Mouse (Mus musculus) neural tube, embryonic 13.5 days (tissue): ENCODE results near the gene Slc38a7. TPM values are rescaled to one million over a fixed set of nuclear protein-coding genes. Genes with fewer than 3 reads are reported as not detected.
A peak's percentile ranks its signal among the peaks of the same experiment; 100 is the strongest.
"Not testable (repeated sequence)": the region's sequence is repeated elsewhere in the genome, so short reads cannot be mapped to it uniquely, and the experiment has no call there.

Experiments used
- ATAC-seq: fragments of 200-750 bp; cut with Nextera tagmentation; 2 replicates; pipeline ENCODE4 v1.8.0; 2017; ENCODE audit warnings: low read depth, mild to moderate bottlenecking, moderate TSS enrichment, moderate library complexity
- H3K27ac ChIP-seq: fragments of 300-500 bp; sonication (generic); replicated peaks from 2 replicates; pipeline ENCODE4 v1.5.1; 2015; ENCODE audit warnings: moderate library complexity, mild to moderate bottlenecking, inconsistent platforms
- H3K27me3 ChIP-seq: fragments of 300-500 bp; sonication (generic); 2 replicates; pipeline ENCODE4 v1.6.1; 2015; ENCODE audit warnings: mild to moderate bottlenecking, inconsistent platforms
- H3K36me3 ChIP-seq: fragments of 300-500 bp; sonication (generic); 2 replicates; pipeline ENCODE4 v1.6.1; 2015; ENCODE audit warnings: mild to moderate bottlenecking, inconsistent platforms
- H3K4me1 ChIP-seq: fragments of 300-500 bp; sonication (generic); replicated peaks from 2 replicates; pipeline ENCODE4 v1.6.1; 2015; ENCODE audit warnings: inconsistent platforms
- H3K4me2 ChIP-seq: fragments of 300-500 bp; sonication (generic); 2 replicates; pipeline ENCODE4 v1.6.1; 2015; ENCODE audit warnings: inconsistent platforms, mild to moderate bottlenecking, moderate library complexity
- H3K4me3 ChIP-seq: fragments of 300-500 bp; sonication (generic); 2 replicates; pipeline ENCODE4 v1.5.1; 2015; ENCODE audit warnings: mild to moderate bottlenecking, inconsistent platforms
- H3K9ac ChIP-seq: fragments of 300-500 bp; sonication (generic); 2 replicates; pipeline ENCODE4 v1.6.1; 2015; ENCODE audit warnings: moderate library complexity, mild to moderate bottlenecking, inconsistent platforms
- H3K9me3 ChIP-seq: fragments of 300-500 bp; sonication (generic); 2 replicates; pipeline ENCODE4 v1.6.1; 2016; ENCODE audit warnings: inconsistent platforms
- WGBS: fragments of 180-500 bp; shearing (Covaris S2); methylation state at CpG from one replicate; pipeline ENCODE4 v1.1.7; 2015; 5-methylcytosine and 5-hydroxymethylcytosine counted together
- polyA plus RNA-seq: library from polyadenylated mRNA; unstranded; fragments of >200 nt; fragmentation: Nextera tagmentation; extraction: Ambion mirVana; gene quantifications from 2 replicates; pipeline ENCODE4 v1.2.1, GENCODE M21; 2015

Gene Slc38a7
- polyA plus RNA-seq, 1 experiment from 2014 or later: 22.0 TPM

DNA sequence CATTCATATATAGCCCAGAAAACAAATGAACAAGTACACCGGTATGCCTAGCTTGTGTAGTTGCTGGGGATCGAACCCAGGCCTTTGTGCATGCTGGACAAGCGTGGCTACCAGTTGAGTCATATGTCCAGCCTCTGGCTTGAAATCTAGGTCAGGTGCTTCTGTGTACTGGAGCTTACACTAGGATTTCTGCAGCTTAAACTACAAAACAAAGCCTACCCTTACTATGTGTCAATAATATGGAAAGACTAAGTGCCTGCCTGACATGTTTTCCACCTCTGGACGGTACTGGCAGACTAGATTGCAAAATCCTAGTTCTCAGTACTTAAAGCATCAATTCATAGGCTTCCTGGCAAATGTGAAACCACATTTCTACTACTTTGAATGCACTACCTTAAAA lies 26.5 kb upstream of the Slc38a7 start:
- H3K9me3 ChIP-seq: no peaks in the 10 kb centered on the region
- H3K4me2 ChIP-seq: no peak overlapping the region
- peaks cover 19% of the 10 kb centered on the region for H3K4me1 ChIP-seq
- H3K36me3 ChIP-seq: peaks cover 27% of the 10 kb centered on the region
- no peak overlapping the region for H3K9ac ChIP-seq
- 95% methylated on average over 4 of the region's 4 CpGs for WGBS
- no peak overlapping the region for H3K4me3 ChIP-seq
- no peaks in the 10 kb centered on the region for H3K27me3 ChIP-seq
- ATAC-seq: no peak
- no peak overlapping the region for H3K27ac ChIP-seq

DNA sequence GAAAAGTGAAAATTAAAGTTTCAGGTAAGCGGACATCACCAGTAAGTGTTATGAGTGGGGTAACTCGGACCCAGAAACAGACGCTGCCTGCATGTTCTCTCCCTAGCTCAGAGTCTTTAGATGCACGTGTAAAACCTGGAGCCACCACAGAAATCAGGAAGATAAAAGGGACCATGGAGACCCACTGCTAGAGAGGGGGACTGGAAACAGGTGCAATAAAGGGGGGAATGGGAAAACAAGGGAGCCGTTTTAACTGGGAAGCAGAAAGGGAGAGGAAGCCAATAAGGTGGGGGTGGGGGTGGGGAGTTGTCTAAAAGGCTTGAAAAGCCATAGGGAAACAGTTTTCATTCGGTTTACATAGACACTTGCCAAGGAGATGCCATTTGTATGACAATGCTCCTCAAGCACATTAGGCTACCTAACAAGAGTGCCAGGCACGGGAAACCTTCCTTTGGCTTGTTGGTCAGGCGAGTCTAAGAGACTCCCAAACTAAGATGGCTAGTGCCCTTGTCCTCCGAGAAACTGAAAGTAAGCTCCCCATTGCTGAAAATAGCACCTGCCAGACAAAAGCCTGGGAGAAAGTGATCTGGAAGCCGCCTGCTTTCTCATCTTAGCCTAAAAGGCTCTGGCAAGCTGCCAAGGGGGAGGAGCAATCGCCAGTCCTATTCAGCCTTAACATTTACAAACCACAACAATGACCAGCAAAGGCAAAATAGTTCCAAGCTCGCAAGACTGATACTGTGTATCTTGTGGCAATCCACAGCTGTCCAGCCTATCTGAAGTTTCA lies 25.0 kb upstream of the Slc38a7 start:
- Histone ChIP-seq H3K36me3 (peaks cover 42% of the 10 kb centered on the region), H3K27ac (peak overlapping the region; percentile 73), H3K9ac (peak overlapping the region; percentile 55), H3K9me3 (no peaks in the 10 kb centered on the region), H3K4me2 (peak overlapping the region; percentile 50), H3K4me3 (peak overlapping the region; percentile 27), H3K27me3 (no peaks in the 10 kb centered on the region), H3K4me1 (peaks cover 15% of the 10 kb centered on the region)
- ATAC-seq: peak; percentile 60
- WGBS: 30% methylated on average over 12 of the region's 12 CpGs

- Histone ChIP-seq H3K4me1 (peaks cover 15% of the 10 kb centered on the region), H3K9ac (no peak overlapping the region), H3K4me2 (no peak overlapping the region), H3K27ac (no peak overlapping the region), H3K27me3 (no peaks in the 10 kb centered on the region), H3K36me3 (peaks cover 73% of the 10 kb centered on the region), H3K9me3 (no peaks in the 10 kb centered on the region), H3K4me3 (no peak overlapping the region)
- over 99% methylated on average over 7 of the region's 7 CpGs for WGBS
- ATAC-seq: no peak
Observed at GRCm38 (mm10) chr8:95875270-95875669, 21.9 kb upstream of the Slc38a7 start.

GRCm38 (mm10) chr8:95871690-95872089 lies 18.4 kb upstream of the Slc38a7 start:
- Histone ChIP-seq H3K4me2 (no peak overlapping the region), H3K4me1 (no peaks in the 10 kb centered on the region), H3K27ac (no peak overlapping the region), H3K9ac (no peak overlapping the region), H3K36me3 (peaks cover 99% of the 10 kb centered on the region), H3K4me3 (no peak overlapping the region), H3K27me3 (no peaks in the 10 kb centered on the region), H3K9me3 (no peaks in the 10 kb centered on the region)
- 93% methylated on average over 16 of the region's 16 CpGs for WGBS
- no peak for ATAC-seq

DNA sequence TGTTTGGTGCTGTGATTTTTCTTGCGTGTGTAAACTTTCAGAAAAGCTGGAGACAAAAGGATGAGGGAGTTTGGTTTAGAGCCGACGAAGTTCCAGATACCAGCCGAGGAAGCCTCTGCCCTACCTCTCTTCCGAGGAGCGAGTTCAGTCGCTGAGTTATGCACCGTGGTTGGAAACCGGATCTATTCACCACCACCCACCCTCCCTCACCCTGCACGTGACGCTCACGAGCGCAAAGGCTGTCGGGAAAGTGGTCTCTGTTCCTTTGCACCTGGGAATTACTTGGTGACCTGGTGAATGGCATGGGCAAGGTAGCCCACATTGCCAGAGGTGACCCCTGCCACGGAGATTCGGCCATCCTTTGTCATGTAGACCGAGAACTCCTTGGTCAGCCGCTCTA lies 11.5 kb upstream of the Slc38a7 start:
- H3K4me3 ChIP-seq, H3K9me3 ChIP-seq, H3K27me3 ChIP-seq, H3K27ac ChIP-seq, ATAC-seq, H3K9ac ChIP-seq, H3K4me1 ChIP-seq, H3K4me2 ChIP-seq: not testable (repeated sequence)
- WGBS: 96% methylated on average over 18 of the region's 18 CpGs
- H3K36me3 ChIP-seq: peaks cover 68% of the 10 kb centered on the region

DNA sequence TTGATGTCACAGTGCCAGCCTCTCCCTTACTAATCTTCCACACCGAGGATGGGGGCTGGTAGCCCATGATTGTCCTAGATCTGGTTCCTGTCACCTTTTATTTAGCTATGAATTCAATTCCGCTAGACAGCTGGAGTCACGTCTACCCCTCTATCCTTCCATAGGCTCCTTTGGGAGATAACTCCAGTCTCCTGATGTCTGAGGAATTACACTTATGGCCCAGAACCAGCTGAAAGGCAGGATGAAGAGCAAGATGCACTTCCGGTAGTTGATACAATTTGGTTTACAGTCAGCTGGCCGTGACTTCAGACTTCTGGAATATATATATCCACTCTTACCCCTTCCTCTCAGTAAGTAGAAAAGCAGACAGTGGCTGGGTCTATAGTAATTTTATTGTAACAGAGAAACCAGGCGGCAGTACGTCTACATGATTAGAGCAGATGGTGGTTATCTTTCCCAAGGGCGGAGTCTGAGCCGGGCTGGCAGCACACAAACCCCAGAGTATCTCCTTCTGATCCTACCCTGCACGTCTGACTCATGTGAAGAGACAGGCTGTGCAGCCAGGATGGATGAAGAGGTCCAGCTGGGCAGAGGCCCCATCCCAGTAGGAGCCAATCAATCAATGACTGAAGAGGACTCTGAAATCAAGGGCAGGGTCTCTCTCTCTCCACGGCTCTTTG lies 10.6 kb upstream of the Slc38a7 start:
- H3K9me3 ChIP-seq, H3K27me3 ChIP-seq, H3K4me2 ChIP-seq, H3K4me1 ChIP-seq, H3K4me3 ChIP-seq, H3K9ac ChIP-seq: not testable (repeated sequence)
- whole genome bisulfite sequencing: 70% methylated on average over 11 of the region's 11 CpGs
- ATAC-seq: peak; percentile 61; the same call in 1 of the 2 replicates
- H3K36me3 ChIP-seq: peaks cover 59% of the 10 kb centered on the region
- 0 out of 2 replicates have a peak overlapping the region, but pooled peaks have one; percentile 23 for H3K27ac ChIP-seq

DNA sequence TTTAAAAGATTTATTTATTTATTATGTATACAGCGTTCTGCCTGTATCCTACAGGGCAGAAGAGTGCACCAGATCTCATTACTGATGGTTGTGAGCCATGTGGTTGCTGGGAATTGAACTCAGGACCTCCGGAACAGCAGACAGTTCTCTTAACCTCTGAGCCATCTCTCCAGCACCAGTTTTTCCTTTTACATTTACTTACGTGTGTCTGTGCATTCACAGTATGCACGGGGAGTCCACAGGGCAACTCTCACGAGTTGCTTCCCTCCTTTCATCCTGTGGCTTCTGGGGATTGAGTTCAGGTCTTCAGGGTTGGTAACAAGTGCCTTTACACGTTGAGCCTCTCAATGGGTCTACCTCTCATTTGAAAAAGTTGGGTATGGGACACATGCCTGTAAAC lies 835 bp upstream of the Slc38a7 start:
- Histone ChIP-seq H3K27me3 (no peaks in the 10 kb centered on the region), H3K9ac (no peak overlapping the region), H3K4me2 (no peak overlapping the region), H3K27ac (no peak overlapping the region), H3K4me3 (no peak overlapping the region), H3K36me3 (no peaks in the 10 kb centered on the region), H3K4me1 (peaks cover 13% of the 10 kb centered on the region), H3K9me3 (no peaks in the 10 kb centered on the region)
- no peak for ATAC-seq
- 90% methylated on average over 6 of the region's 6 CpGs for WGBS

DNA sequence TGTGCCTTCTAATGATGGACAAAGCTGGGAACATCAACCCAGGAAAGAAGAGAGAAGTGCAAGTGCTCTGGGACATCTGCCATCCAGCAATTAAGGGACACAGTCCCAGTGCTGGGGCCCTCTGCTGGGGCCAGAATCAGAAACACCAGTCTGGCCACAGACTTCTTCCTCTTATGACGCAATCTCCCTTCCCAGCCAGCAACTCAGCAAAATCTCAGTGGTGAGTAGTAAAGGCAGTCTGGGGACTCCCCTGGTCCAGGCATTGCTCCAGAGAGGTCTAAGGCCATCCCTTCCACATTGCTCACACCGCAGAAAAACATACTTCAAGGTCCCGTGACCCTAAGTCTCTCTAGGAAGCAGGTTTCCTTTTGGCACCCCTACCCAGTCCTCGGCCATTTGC lies 1.0 kb downstream of the Slc38a7 start:
- peak overlapping the region; percentile 81 for H3K9ac ChIP-seq
- no peak for ATAC-seq
- peak overlapping the region; percentile 84 for H3K4me2 ChIP-seq
- no peaks in the 10 kb centered on the region for H3K27me3 ChIP-seq
- peaks cover 11% of the 10 kb centered on the region for H3K36me3 ChIP-seq
- H3K27ac ChIP-seq: no peak overlapping the region
- H3K4me1 ChIP-seq: peaks cover 13% of the 10 kb centered on the region
- H3K9me3 ChIP-seq: no peaks in the 10 kb centered on the region
- peak overlapping the region; percentile 75 for H3K4me3 ChIP-seq
- 72% methylated on average over 4 of the region's 4 CpGs for WGBS

GRCm38 (mm10) chr8:95850326-95850725 lies 3.0 kb downstream of the Slc38a7 start:
- Histone ChIP-seq H3K36me3 (peaks cover 20% of the 10 kb centered on the region), H3K4me1 (peaks cover 13% of the 10 kb centered on the region), H3K27me3 (no peaks in the 10 kb centered on the region), H3K9me3 (no peaks in the 10 kb centered on the region), H3K9ac (no peak overlapping the region), H3K27ac (no peak overlapping the region), H3K4me2 (no peak overlapping the region), H3K4me3 (no peak overlapping the region)
- 93% methylated on average over 2 of the region's 2 CpGs for WGBS
- no peak for ATAC-seq

GRCm38 (mm10) chr8:95848734-95849464 lies 4.4 kb downstream of the Slc38a7 start:
- ATAC-seq: no peak
- Histone ChIP-seq H3K4me2 (no peak overlapping the region), H3K9ac (no peak overlapping the region), H3K36me3 (peaks cover 35% of the 10 kb centered on the region), H3K27ac (no peak overlapping the region), H3K27me3 (no peaks in the 10 kb centered on the region), H3K9me3 (no peaks in the 10 kb centered on the region), H3K4me3 (no peak overlapping the region), H3K4me1 (peaks cover 13% of the 10 kb centered on the region)
- WGBS: 92% methylated on average over 19 of the region's 19 CpGs

GRCm38 (mm10) chr8:95848061-95848551 lies 5.2 kb downstream of the Slc38a7 start:
- H3K4me2 ChIP-seq: no peak overlapping the region
- H3K4me1 ChIP-seq: peaks cover 11% of the 10 kb centered on the region
- no peak overlapping the region for H3K27ac ChIP-seq
- no peak for ATAC-seq
- peaks cover 43% of the 10 kb centered on the region for H3K36me3 ChIP-seq
- H3K27me3 ChIP-seq: no peaks in the 10 kb centered on the region
- no peak overlapping the region for H3K9ac ChIP-seq
- no peaks in the 10 kb centered on the region for H3K9me3 ChIP-seq
- 83% methylated on average over 24 of the region's 24 CpGs for WGBS
- H3K4me3 ChIP-seq: no peak overlapping the region

- Histone ChIP-seq H3K27me3 (no peaks in the 10 kb centered on the region), H3K27ac (no peak overlapping the region), H3K4me1 (no peaks in the 10 kb centered on the region), H3K4me3 (no peak overlapping the region), H3K9me3 (no peaks in the 10 kb centered on the region), H3K36me3 (peaks cover 72% of the 10 kb centered on the region), H3K4me2 (no peak overlapping the region), H3K9ac (no peak overlapping the region)
- no peak for ATAC-seq
- WGBS: 93% methylated on average over 7 of the region's 7 CpGs
Observed at GRCm38 (mm10) chr8:95845026-95845425, 8.3 kb downstream of the Slc38a7 start.
